Comparison of ENCODE assay signal across 8 mouse cellular contexts in genomic region chr4:155704721-155705591, GRCm38 (mm10). TPM values are rescaled to one million over a fixed set of nuclear protein-coding genes. Genes with fewer than 3 reads are reported as not detected.
DNase-seq lines count a peak whose midpoint lies in the region; ATAC-seq and TF ChIP-seq lines count a peak whose summit lies in the region.

TSS of gene Ssu72 (plus strand) at chr4:155704800.

- H3K4me1 ChIP-seq in bone marrow, adult 2 months (ENCODE audit: control insufficient read depth, insufficient read depth, low read length): peaks cover 3% of the 10 kb centered on the region; the same call in 1 of the 2 replicates
- peaks cover 18% of the 10 kb centered on the region for H3K4me1 ChIP-seq in embryonic facial prominence, embryonic 15.5 days
- H3K4me1 ChIP-seq in kidney, embryonic 14.5 days (ENCODE audit: control insufficient read depth, insufficient read depth, low read length): peaks cover 5% of the 10 kb centered on the region; the same call in 1 of the 2 replicates
- peaks cover 7% of the 10 kb centered on the region; the same call in 1 of the 2 replicates for H3K4me1 ChIP-seq in limb, embryonic 15.5 days

- TF ChIP-seq POLR2A in bone marrow, adult 2 months (IDR thresholded peaks at IDR 0.05; ENCODE audit: borderline replicate concordance, control insufficient read depth, low read depth, low read length): peak; percentile 69

- peak within 1 kb of the TSS; percentile 100 for H3K27ac ChIP-seq in bone marrow, adult 2 months (ENCODE audit: control insufficient read depth, insufficient read depth, low read depth, low read length, poor library complexity)
- H3K27ac ChIP-seq in embryonic facial prominence, embryonic 15.5 days (replicated peaks): peak within 1 kb of the TSS; percentile 98
- peak within 1 kb of the TSS; percentile 93 for H3K27ac ChIP-seq in kidney, embryonic 14.5 days (ENCODE audit: low read depth, low read length)
- H3K27ac ChIP-seq in limb, embryonic 15.5 days: peak within 1 kb of the TSS; percentile 99

- ATAC-seq in embryonic facial prominence, embryonic 15.5 days (ENCODE audit: insufficient number of reproducible peaks, low FRiP score, low TSS enrichment, low read depth): peak; percentile 94
- peak; percentile 95 for ATAC-seq in kidney, embryonic 14.5 days (ENCODE audit: low FRiP score, low TSS enrichment)
- ATAC-seq in limb, embryonic 15.5 days (ENCODE audit: insufficient number of reproducible peaks, low FRiP score, low TSS enrichment, low read depth): peak; percentile 94

- no peak; the same call in 1 of the 2 replicates for TF ChIP-seq CTCF in bone marrow, adult 2 months (IDR thresholded peaks at IDR 0.05; ENCODE audit: control insufficient read depth, insufficient read depth, low read length)

- peak within 1 kb of the TSS; percentile 70 for H3K4me2 ChIP-seq in embryonic facial prominence, embryonic 15.5 days (replicated peaks)
- peak within 1 kb of the TSS; percentile 68 for H3K4me2 ChIP-seq in kidney, embryonic 14.5 days (replicated peaks; ENCODE audit: low read depth, low read length)
- peak within 1 kb of the TSS; percentile 76 for H3K4me2 ChIP-seq in limb, embryonic 15.5 days

- H3K9me3 ChIP-seq in embryonic facial prominence, embryonic 15.5 days (replicated peaks): no peaks in the 10 kb centered on the region
- H3K9me3 ChIP-seq in kidney, embryonic 14.5 days (ENCODE audit: control insufficient read depth, low read length): no peaks in the 10 kb centered on the region
- no peaks in the 10 kb centered on the region for H3K9me3 ChIP-seq in limb, embryonic 15.5 days

- DNase-seq in 416B (ENCODE audit: low read depth): peak; percentile 97
- peak; percentile 93 to 96 for DNase-seq in heart, adult 9 months (ENCODE audit: low spot score in 2 of 2)
- peak; percentile 84 to 95 for DNase-seq in monocyte, adult 2 months (ENCODE audit: low read depth in 1 of 2, low spot score in 2 of 2)
- peak; percentile 88 to 92 for DNase-seq in spleen, postnatal 36 days (ENCODE audit: low spot score in 2 of 2)

- H3K4me3 ChIP-seq in bone marrow, adult 2 months (replicated peaks; ENCODE audit: control insufficient read depth, low read depth, low read length): peak within 1 kb of the TSS; percentile 100
- H3K4me3 ChIP-seq in embryonic facial prominence, embryonic 15.5 days (replicated peaks): peak within 1 kb of the TSS; percentile 74
- H3K4me3 ChIP-seq in kidney, embryonic 14.5 days (ENCODE audit: low read length): peak within 1 kb of the TSS; percentile 91
- H3K4me3 ChIP-seq in limb, embryonic 15.5 days: peak within 1 kb of the TSS; percentile 95

- WGBS in bone marrow, adult 2 months: under 1% methylated on average over 83 of the region's 83 CpGs
- WGBS in embryonic facial prominence, embryonic 15.5 days: under 1% methylated on average over 83 of the region's 83 CpGs
- WGBS in kidney, embryonic 14.5 days: under 1% methylated on average over 81 of the region's 83 CpGs
- under 1% methylated on average over 83 of the region's 83 CpGs for WGBS in limb, embryonic 15.5 days

- peak within 1 kb of the TSS; percentile 69 for H3K9ac ChIP-seq in embryonic facial prominence, embryonic 15.5 days
- H3K9ac ChIP-seq in kidney, embryonic 14.5 days (ENCODE audit: low read depth, low read length): peak within 1 kb of the TSS; percentile 90
- H3K9ac ChIP-seq in limb, embryonic 15.5 days: peak within 1 kb of the TSS; percentile 91

- no peaks in the 10 kb centered on the region for H3K27me3 ChIP-seq in embryonic facial prominence, embryonic 15.5 days
- H3K27me3 ChIP-seq in kidney, embryonic 14.5 days (ENCODE audit: control insufficient read depth, insufficient read depth, low read length): no peaks in the 10 kb centered on the region
- H3K27me3 ChIP-seq in limb, embryonic 15.5 days: no peaks in the 10 kb centered on the region

- H3K36me3 ChIP-seq in embryonic facial prominence, embryonic 15.5 days: no peaks in the 10 kb centered on the region
- peaks cover 4% of the 10 kb centered on the region; the same call in 1 of the 2 replicates for H3K36me3 ChIP-seq in kidney, embryonic 14.5 days (ENCODE audit: control insufficient read depth, insufficient read depth, low read length)
- no peaks in the 10 kb centered on the region for H3K36me3 ChIP-seq in limb, embryonic 15.5 days

RNA-seq across cellular contexts. Expression of gene Ssu72, which starts in this region (rescaled TPM):
- 28.5 and 53.2 TPM in 2 replicates for polyA plus RNA-seq in bone marrow, adult 2 months (2011; ENCODE audit: insufficient read depth, insufficient read length, low replicate concordance, missing spikeins)
- 135 and 140 TPM in 2 replicates for polyA plus RNA-seq in embryonic facial prominence, embryonic 15.5 days (2015; fragmentation: Nextera tagmentation; extraction: Ambion mirVana)
- 149 and 178 TPM in 2 replicates for polyA plus RNA-seq in kidney, embryonic 14.5 days (2014; fragmentation: Nextera tagmentation; extraction: Ambion mirVana)
- 132 and 139 TPM in 2 replicates for polyA plus RNA-seq in limb, embryonic 15.5 days (2015; fragmentation: Nextera tagmentation; extraction: Ambion mirVana)

Comparison
In these comparisons a context has a peak if more than half of its experiments do, and no peak if none do; other contexts are left out.
1. Peak in every context shown above with its lines: DNase-seq, ATAC-seq, H3K4me3 ChIP-seq and H3K27ac ChIP-seq.